Mouse (Mus musculus): ENCODE results near the gene Mrpl35.

GRCm38 (mm10) chr6:71791771-71792170 is 35.0 kb downstream of the Mrpl35 start:
- TF ChIP-seq POLR2A (IDR thresholded peaks at IDR 0.05; ENCODE audit: borderline replicate concordance, control insufficient read depth, low read depth, low read length), result no peak
- TF ChIP-seq CTCF (IDR thresholded peaks at IDR 0.05; ENCODE audit: control insufficient read depth, insufficient read depth, low read length), result no peak
